ENCODE assay signal across 9 mouse cellular contexts in genomic region chr16:11778715-11779460, GRCm38 (mm10).
DNase-seq lines count a peak whose midpoint lies in the region; ATAC-seq lines count a peak whose summit lies in the region.
"Had no signal": no experiment of that assay in that cellular context is flagged by ENCODE, and none has a peak within 500 bp of the region (broad histone marks: within the 10 kb centered on the region; RNA-seq: fewer than 3 reads in every experiment).

No protein-coding gene starts in this region.

- H3K4me3 ChIP-seq in forebrain, embryonic 14.5 days (ENCODE audit: low read depth, low read length), result no peak overlapping the region

- H3K9me3 ChIP-seq in forebrain, embryonic 14.5 days (replicated peaks; ENCODE audit: control insufficient read depth, low read length), result no peaks in the 10 kb centered on the region

- H3K27me3 ChIP-seq in forebrain, embryonic 14.5 days (replicated peaks; ENCODE audit: control insufficient read depth, insufficient read depth, low read length), result no peaks in the 10 kb centered on the region

- DNase-seq in right cerebral cortex, adult 18-20 months, result peak; percentile 56
- no peak for DNase-seq in right cerebral cortex, postnatal 4 days
- DNase-seq in frontal cortex, adult 2 months (ENCODE audit: extremely low spot score in 1 of 2, low spot score in 1 of 2), result peak; percentile 18 to 58
- DNase-seq in left cerebral cortex, adult 8-10 months (ENCODE audit: low spot score in 2 of 2), result peak; percentile 30 to 78
- no peak for DNase-seq in spleen, postnatal 10 days (ENCODE audit: low spot score in 2 of 2)
- DNase-seq in adipocyte (ENCODE audit: low spot score), result no peak
- DNase-seq in urinary bladder, postnatal 4 days (ENCODE audit: low spot score in 2 of 2), result no peak
- DNase-seq in forebrain, embryonic 14.5 days (ENCODE audit: low spot score), result no peak

- H3K36me3 ChIP-seq in forebrain, embryonic 14.5 days (ENCODE audit: control insufficient read depth, insufficient read depth, low read length), result no peaks in the 10 kb centered on the region

- no peak overlapping the region for H3K4me2 ChIP-seq in forebrain, embryonic 14.5 days (ENCODE audit: low read length)

- no peak overlapping the region for H3K9ac ChIP-seq in forebrain, embryonic 14.5 days (ENCODE audit: low read length)

- H3K27ac ChIP-seq in forebrain, embryonic 14.5 days (ENCODE audit: low read depth, low read length), result no peak overlapping the region

- no peak for ATAC-seq in forebrain, embryonic 14.5 days
- ATAC-seq: inflammation-experienced regulatory T-cells, adult 6 months had no signal

- 87% methylated on average over 9 of the region's 9 CpGs for WGBS in forebrain, embryonic 14.5 days

- H3K4me1 ChIP-seq in forebrain, embryonic 14.5 days (ENCODE audit: control insufficient read depth, insufficient read depth, low read length), result no peaks in the 10 kb centered on the region

Comparison
In these comparisons a context has a peak if more than half of its experiments do, and no peak if none do; other contexts are left out.
1. DNase-seq: peak in right cerebral cortex, adult 18-20 months (single experiment), frontal cortex, adult 2 months (2 of 2) and left cerebral cortex, adult 8-10 months (2 of 2); none in right cerebral cortex, postnatal 4 days (single experiment), spleen, postnatal 10 days (0 of 2), adipocyte (single experiment), urinary bladder, postnatal 4 days (0 of 2) and forebrain, embryonic 14.5 days (single experiment).